Mouse (Mus musculus): ENCODE data around the gene Slc9c1. TPM values are rescaled to one million over a fixed set of nuclear protein-coding genes. Genes with fewer than 3 reads are reported as not detected.

Slc9c1 gene
- polyA plus RNA-seq, 1 experiment: not detected

- Histone ChIP-seq H3K9me3 (no peaks in the 10 kb centered on the region), H3K27me3 (replicated peaks) (no peaks in the 10 kb centered on the region), H3K4me1 (peaks cover 91% of the 10 kb centered on the region), H3K36me3 (replicated peaks; ENCODE audit: low read length) (peaks cover 6% of the 10 kb centered on the region), H3K4me3 (replicated peaks) (peak overlapping the region; percentile 38)
- TF ChIP-seq GATA1 (IDR thresholded peaks at IDR 0.05; ENCODE audit: borderline replicate concordance, low read length) (no peak), FLI1 (IDR thresholded peaks at IDR 0.05; ENCODE audit: low read length) (no peak)
These were observed 84.8 kb downstream of the Slc9c1 start for GRCm38 (mm10) chr16:45619751-45620375.

GRCm38 (mm10) chr16:45623230-45623629, 88.1 kb downstream of the Slc9c1 start:
- no peak overlapping the region for H3K4me3 ChIP-seq (replicated peaks)
- no peaks in the 10 kb centered on the region for H3K27me3 ChIP-seq (replicated peaks)
- H3K9me3 ChIP-seq: no peaks in the 10 kb centered on the region
- H3K4me1 ChIP-seq: peaks cover 92% of the 10 kb centered on the region
- peaks cover 19% of the 10 kb centered on the region for H3K36me3 ChIP-seq (replicated peaks; ENCODE audit: low read length)
- TF ChIP-seq GATA1 (IDR thresholded peaks at IDR 0.05; ENCODE audit: borderline replicate concordance, low read length): no peak
- no peak for TF ChIP-seq FLI1 (IDR thresholded peaks at IDR 0.05; ENCODE audit: low read length)

GRCm38 (mm10) chr16:45624791-45625190, 89.7 kb downstream of the Slc9c1 start:
- Histone ChIP-seq H3K9me3 (no peaks in the 10 kb centered on the region), H3K27me3 (replicated peaks) (no peaks in the 10 kb centered on the region), H3K4me1 (peaks cover 88% of the 10 kb centered on the region), H3K4me3 (replicated peaks) (peak overlapping the region; percentile 76), H3K36me3 (replicated peaks; ENCODE audit: low read length) (peaks cover 33% of the 10 kb centered on the region)
- TF ChIP-seq GATA1 (IDR thresholded peaks at IDR 0.05; ENCODE audit: borderline replicate concordance, low read length) (no peak), FLI1 (IDR thresholded peaks at IDR 0.05; ENCODE audit: low read length) (no peak)

- H3K36me3 ChIP-seq (replicated peaks; ENCODE audit: low read length): peaks cover 33% of the 10 kb centered on the region
- peaks cover 88% of the 10 kb centered on the region for H3K4me1 ChIP-seq
- peak overlapping the region; percentile 76 for H3K4me3 ChIP-seq (replicated peaks)
- no peak for TF ChIP-seq GATA1 (IDR thresholded peaks at IDR 0.05; ENCODE audit: borderline replicate concordance, low read length)
- TF ChIP-seq FLI1 (IDR thresholded peaks at IDR 0.05; ENCODE audit: low read length): no peak
- no peaks in the 10 kb centered on the region for H3K9me3 ChIP-seq
- H3K27me3 ChIP-seq (replicated peaks): no peaks in the 10 kb centered on the region
These were observed 90.2 kb downstream of the Slc9c1 start for GRCm38 (mm10) chr16:45625342-45625741.

- H3K27me3 ChIP-seq (replicated peaks): no peaks in the 10 kb centered on the region
- TF ChIP-seq GATA1 (IDR thresholded peaks at IDR 0.05; ENCODE audit: borderline replicate concordance, low read length) (no peak), FLI1 (IDR thresholded peaks at IDR 0.05; ENCODE audit: low read length) (no peak)
- no peak overlapping the region for H3K4me3 ChIP-seq (replicated peaks)
- peaks cover 66% of the 10 kb centered on the region for H3K36me3 ChIP-seq (replicated peaks; ENCODE audit: low read length)
- H3K4me1 ChIP-seq: peaks cover 65% of the 10 kb centered on the region
- no peaks in the 10 kb centered on the region for H3K9me3 ChIP-seq
These were observed 94.5 kb downstream of the Slc9c1 start for GRCm38 (mm10) chr16:45629497-45630105.

- Histone ChIP-seq H3K9me3 (no peaks in the 10 kb centered on the region), H3K4me3 (replicated peaks) (no peak overlapping the region), H3K4me1 (peaks cover 66% of the 10 kb centered on the region), H3K36me3 (replicated peaks; ENCODE audit: low read length) (peaks cover 75% of the 10 kb centered on the region), H3K27me3 (replicated peaks) (no peaks in the 10 kb centered on the region)
- TF ChIP-seq FLI1 (IDR thresholded peaks at IDR 0.05; ENCODE audit: low read length): no peak
- no peak for TF ChIP-seq GATA1 (IDR thresholded peaks at IDR 0.05; ENCODE audit: borderline replicate concordance, low read length)
These were observed 95.3 kb downstream of the Slc9c1 start for GRCm38 (mm10) chr16:45630347-45630960.

- TF ChIP-seq GATA1 (IDR thresholded peaks at IDR 0.05; ENCODE audit: borderline replicate concordance, low read length) (no peak), FLI1 (IDR thresholded peaks at IDR 0.05; ENCODE audit: low read length) (no peak)
- H3K27me3 ChIP-seq (replicated peaks): no peaks in the 10 kb centered on the region
These were observed 97.3 kb downstream of the Slc9c1 start for GRCm38 (mm10) chr16:45632420-45632819.

GRCm38 (mm10) chr16:45635826-45636225, 100.7 kb downstream of the Slc9c1 start:
- H3K9me3 ChIP-seq: no peaks in the 10 kb centered on the region
- H3K4me3 ChIP-seq (replicated peaks): no peak overlapping the region
- TF ChIP-seq GATA1 (IDR thresholded peaks at IDR 0.05; ENCODE audit: borderline replicate concordance, low read length) (no peak), FLI1 (IDR thresholded peaks at IDR 0.05; ENCODE audit: low read length) (no peak)
- no peaks in the 10 kb centered on the region for H3K27me3 ChIP-seq (replicated peaks)
- peaks cover 90% of the 10 kb centered on the region for H3K36me3 ChIP-seq (replicated peaks; ENCODE audit: low read length)
- peaks cover 48% of the 10 kb centered on the region for H3K4me1 ChIP-seq

More at GRCm38 (mm10) chr16:45632420-45632819, 97.3 kb downstream of the Slc9c1 start:
- peaks cover 63% of the 10 kb centered on the region for H3K4me1 ChIP-seq
- H3K4me3 ChIP-seq (replicated peaks): no peak overlapping the region
- no peaks in the 10 kb centered on the region for H3K9me3 ChIP-seq
- peaks cover 81% of the 10 kb centered on the region for H3K36me3 ChIP-seq (replicated peaks; ENCODE audit: low read length)

- Histone ChIP-seq H3K4me3 (replicated peaks) (no peak overlapping the region), H3K36me3 (replicated peaks; ENCODE audit: low read length) (peaks cover 64% of the 10 kb centered on the region), H3K27me3 (replicated peaks) (no peaks in the 10 kb centered on the region), H3K4me1 (peaks cover 69% of the 10 kb centered on the region), H3K9me3 (no peaks in the 10 kb centered on the region)
- TF ChIP-seq GATA1 (IDR thresholded peaks at IDR 0.05; ENCODE audit: borderline replicate concordance, low read length) (no peak), FLI1 (IDR thresholded peaks at IDR 0.05; ENCODE audit: low read length) (no peak)
These were observed 105.1 kb downstream of the Slc9c1 start for GRCm38 (mm10) chr16:45640070-45640762.
